Comparison of ENCODE assay signal across 13 mouse cellular contexts in genomic region chr1:12577027-12577703, GRCm38 (mm10).
DNase-seq lines count a peak whose midpoint lies in the region; ATAC-seq and TF ChIP-seq lines count a peak whose summit lies in the region.
"Had no signal": no experiment of that assay in that cellular context is flagged by ENCODE, and none has a peak within 500 bp of the region (broad histone marks: within the 10 kb centered on the region; RNA-seq: fewer than 3 reads in every experiment).

No protein-coding gene starts in this region.

- H3K27me3 ChIP-seq in embryonic facial prominence, embryonic 14.5 days (replicated peaks; ENCODE audit: control insufficient read depth, insufficient read depth, low read length) = no peaks in the 10 kb centered on the region
- H3K27me3 ChIP-seq in hindbrain, postnatal 0 days (ENCODE audit: insufficient read depth, low read length) = no peaks in the 10 kb centered on the region
- H3K27me3 ChIP-seq in neural tube, embryonic 12.5 days (replicated peaks) = no peaks in the 10 kb centered on the region

- no peaks in the 10 kb centered on the region for H3K9me3 ChIP-seq in embryonic facial prominence, embryonic 14.5 days (ENCODE audit: control insufficient read depth, low read length)
- no peaks in the 10 kb centered on the region for H3K9me3 ChIP-seq in hindbrain, postnatal 0 days (ENCODE audit: low read length)
- H3K9me3 ChIP-seq in neural tube, embryonic 12.5 days = no peaks in the 10 kb centered on the region

- no peak overlapping the region for H3K9ac ChIP-seq in embryonic facial prominence, embryonic 14.5 days (ENCODE audit: low read depth, low read length)
- 0 out of 2 replicates have a peak overlapping the region, but pooled peaks have one; percentile 21 for H3K9ac ChIP-seq in hindbrain, postnatal 0 days (replicated peaks; ENCODE audit: low read length)
- H3K9ac ChIP-seq in neural tube, embryonic 12.5 days = peak overlapping the region; percentile 4; the same call in 1 of the 2 replicates

- no peak for TF ChIP-seq CTCF in hindbrain, postnatal 0 days (IDR thresholded peaks at IDR 0.05; ENCODE audit: low read depth)

- H3K4me3 ChIP-seq in embryonic facial prominence, embryonic 14.5 days (ENCODE audit: low read depth, low read length) = no peak overlapping the region
- no peak overlapping the region for H3K4me3 ChIP-seq in hindbrain, postnatal 0 days (ENCODE audit: low read length)
- no peak overlapping the region for H3K4me3 ChIP-seq in neural tube, embryonic 12.5 days

- no peak overlapping the region for H3K27ac ChIP-seq in embryonic facial prominence, embryonic 14.5 days (replicated peaks; ENCODE audit: low read depth, low read length)
- peak overlapping the region; percentile 48; the same call in 1 of the 2 replicates for H3K27ac ChIP-seq in hindbrain, postnatal 0 days
- H3K27ac ChIP-seq in neural tube, embryonic 12.5 days = no peak overlapping the region

- DNase-seq in layer of hippocampus, adult 11-12 months (ENCODE audit: low spot score) = peak; percentile 5
- no peak for DNase-seq in layer of hippocampus, adult 9-10 months (ENCODE audit: low spot score)
- peak; percentile 26 for DNase-seq in embryonic facial prominence, embryonic 14.5 days (ENCODE audit: low spot score)
- peak; percentile 32 for DNase-seq in hindbrain, postnatal 0 days (ENCODE audit: low spot score)
- DNase-seq in urinary bladder, postnatal 10 days (ENCODE audit: low spot score) = no peak
- DNase-seq in thymus, postnatal 10 days (ENCODE audit: low spot score in 2 of 2) = no peak
- no peak for DNase-seq in left cerebral cortex, adult 11 months (ENCODE audit: low spot score)
- DNase-seq: adrenal gland, postnatal 14 days; heart, postnatal 14 days; left cerebral cortex, postnatal 4 days; right cerebral cortex, adult 18-20 months; thymus, postnatal 25 days had no signal

- WGBS in embryonic facial prominence, embryonic 14.5 days = 10% methylated on average over 12 of the region's 13 CpGs
- 7% methylated on average over 12 of the region's 13 CpGs for WGBS in hindbrain, postnatal 0 days
- WGBS in neural tube, embryonic 12.5 days = 3% methylated on average over 13 of the region's 13 CpGs

- H3K36me3 ChIP-seq in embryonic facial prominence, embryonic 14.5 days (ENCODE audit: control insufficient read depth, insufficient read depth, low read length) = no peaks in the 10 kb centered on the region
- H3K36me3 ChIP-seq in hindbrain, postnatal 0 days (ENCODE audit: insufficient read depth, low read length) = no peaks in the 10 kb centered on the region
- H3K36me3 ChIP-seq in neural tube, embryonic 12.5 days = no peaks in the 10 kb centered on the region

- ATAC-seq in embryonic facial prominence, embryonic 14.5 days (ENCODE audit: low read depth) = peak; percentile 12; the same call in 1 of the 2 replicates
- peak; percentile 58; the same call in 1 of the 2 replicates for ATAC-seq in hindbrain, postnatal 0 days
- peak; percentile 67 for ATAC-seq in neural tube, embryonic 12.5 days (ENCODE audit: low FRiP score, low read depth)

- H3K4me2 ChIP-seq in embryonic facial prominence, embryonic 14.5 days (ENCODE audit: low read depth, low read length) = peak overlapping the region; percentile 13; the same call in 1 of the 2 replicates
- H3K4me2 ChIP-seq in hindbrain, postnatal 0 days (ENCODE audit: low read depth, low read length) = peak overlapping the region; percentile 40; the same call in 1 of the 2 replicates
- H3K4me2 ChIP-seq in neural tube, embryonic 12.5 days (replicated peaks) = peak overlapping the region; percentile 41

- H3K4me1 ChIP-seq in embryonic facial prominence, embryonic 14.5 days (ENCODE audit: control insufficient read depth, insufficient read depth, low read length) = peaks cover 6% of the 10 kb centered on the region; the same call in 1 of the 2 replicates
- no peaks in the 10 kb centered on the region for H3K4me1 ChIP-seq in hindbrain, postnatal 0 days (ENCODE audit: insufficient read depth, low read length)
- peaks cover 10% of the 10 kb centered on the region; the same call in 1 of the 2 replicates for H3K4me1 ChIP-seq in neural tube, embryonic 12.5 days

Comparison
In these comparisons a context has a peak if more than half of its experiments do, and no peak if none do; other contexts are left out.
1. DNase-seq: peak in layer of hippocampus, adult 11-12 months (single experiment), embryonic facial prominence, embryonic 14.5 days (single experiment) and hindbrain, postnatal 0 days (single experiment); none in layer of hippocampus, adult 9-10 months (single experiment), urinary bladder, postnatal 10 days (single experiment), thymus, postnatal 10 days (0 of 2) and left cerebral cortex, adult 11 months (single experiment).
2. ATAC-seq: peak in every context shown above with its lines; median percentile 67 in neural tube, embryonic 12.5 days; 58 in hindbrain, postnatal 0 days; 12 in embryonic facial prominence, embryonic 14.5 days.
3. Peak in every context shown above with its lines, with median percentiles within 50 percentile points of each other: H3K4me2 ChIP-seq.